Mouse (Mus musculus) stomach, embryonic 15.5 days (tissue): ENCODE data around the gene Camk2d. TPM values are rescaled to one million over a fixed set of nuclear protein-coding genes. Genes with fewer than 3 reads are reported as not detected.
A peak's percentile ranks its signal among the peaks of the same experiment; 100 is the strongest.

Experiments
- ATAC-seq: fragments of 200-750 bp; cut with Nextera tagmentation; 2 replicates; pipeline ENCODE4 v1.8.0; 2017; ENCODE audit warnings: low read depth, moderate number of reproducible peaks, moderate TSS enrichment; ENCODE audit not compliant: insufficient read depth, low FRiP score
- H3K27ac ChIP-seq: fragments of 300-500 bp; sonication (generic); 2 replicates; pipeline ENCODE4 v1.5.1; 2015; ENCODE audit warnings: mild to moderate bottlenecking, inconsistent platforms
- H3K27me3 ChIP-seq: fragments of 300-500 bp; sonication (generic); replicated peaks from 2 replicates; pipeline ENCODE4 v1.6.1; 2015; ENCODE audit warnings: inconsistent platforms
- H3K36me3 ChIP-seq: fragments of 300-500 bp; sonication (generic); 2 replicates; pipeline ENCODE4 v1.6.1; 2015; ENCODE audit warnings: inconsistent platforms
- H3K4me1 ChIP-seq: fragments of 300-500 bp; sonication (generic); 2 replicates; pipeline ENCODE4 v1.6.1; 2015; ENCODE audit warnings: inconsistent platforms
- H3K4me2 ChIP-seq: fragments of 300-500 bp; sonication (generic); 2 replicates; pipeline ENCODE4 v1.6.1; 2015; ENCODE audit warnings: mild to moderate bottlenecking, inconsistent platforms
- H3K4me3 ChIP-seq: fragments of 300-500 bp; sonication (generic); replicated peaks from 2 replicates; pipeline ENCODE4 v1.5.1; 2015; ENCODE audit warnings: inconsistent platforms
- H3K9ac ChIP-seq: fragments of 300-500 bp; sonication (generic); 2 replicates; pipeline ENCODE4 v1.6.1; 2015; ENCODE audit warnings: inconsistent platforms
- H3K9me3 ChIP-seq: fragments of 300-500 bp; sonication (generic); 2 replicates; pipeline ENCODE4 v1.6.1; 2016; ENCODE audit warnings: inconsistent platforms
- WGBS: fragments of 180-500 bp; shearing (Covaris S2); methylation state at CpG from one replicate; pipeline ENCODE4 v1.1.7; 2015; 5-methylcytosine and 5-hydroxymethylcytosine counted together
- polyA plus RNA-seq: library from polyadenylated mRNA; unstranded; fragments of >200 nt; fragmentation: Nextera tagmentation; extraction: Ambion mirVana; gene quantifications from 2 replicates; pipeline ENCODE4 v1.2.1, GENCODE M21; 2015

The Camk2d gene
- polyA plus RNA-seq, 1 experiment from 2014 or later: 37.7 TPM

DNA sequence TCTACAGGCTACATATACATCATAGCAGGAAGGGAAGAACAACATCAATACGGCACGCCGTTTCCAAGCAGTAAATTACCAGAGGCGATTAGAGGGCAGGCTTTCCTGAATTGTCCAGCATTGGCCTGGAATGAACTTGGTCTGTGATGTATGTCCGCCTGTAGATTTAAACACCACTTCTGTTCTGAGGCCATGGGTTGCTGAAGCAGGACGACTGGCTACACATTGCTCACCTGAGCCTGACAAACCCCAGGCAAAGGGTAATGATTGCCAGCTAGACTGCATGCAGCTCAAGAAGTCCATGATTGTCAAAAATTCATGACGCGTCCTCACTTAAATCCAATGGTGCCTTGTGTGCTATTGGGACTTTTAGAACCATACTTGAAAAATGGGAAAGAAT is 174.9 kb downstream of the Camk2d start:
- no peak overlapping the region for H3K27ac ChIP-seq
- 74% methylated on average over 8 of the region's 8 CpGs for WGBS
- no peak for ATAC-seq
- no peaks in the 10 kb centered on the region for H3K36me3 ChIP-seq
- H3K9ac ChIP-seq: no peak overlapping the region
- no peaks in the 10 kb centered on the region for H3K27me3 ChIP-seq
- H3K4me2 ChIP-seq: no peak overlapping the region
- H3K4me1 ChIP-seq: no peaks in the 10 kb centered on the region
- H3K9me3 ChIP-seq: no peaks in the 10 kb centered on the region
- H3K4me3 ChIP-seq: no peak overlapping the region

- no peaks in the 10 kb centered on the region for H3K4me1 ChIP-seq
- H3K4me3 ChIP-seq: no peak overlapping the region
- H3K36me3 ChIP-seq: no peaks in the 10 kb centered on the region
- peak; percentile 82 for ATAC-seq
- H3K27me3 ChIP-seq: no peaks in the 10 kb centered on the region
- H3K9ac ChIP-seq: no peak overlapping the region
- 23% methylated on average over 6 of the region's 6 CpGs for WGBS
- no peak overlapping the region for H3K27ac ChIP-seq
- H3K4me2 ChIP-seq: no peak overlapping the region
- H3K9me3 ChIP-seq: no peaks in the 10 kb centered on the region
These were observed 175.4 kb downstream of the Camk2d start for GRCm38 (mm10) chr3:126771541-126771940.

DNA sequence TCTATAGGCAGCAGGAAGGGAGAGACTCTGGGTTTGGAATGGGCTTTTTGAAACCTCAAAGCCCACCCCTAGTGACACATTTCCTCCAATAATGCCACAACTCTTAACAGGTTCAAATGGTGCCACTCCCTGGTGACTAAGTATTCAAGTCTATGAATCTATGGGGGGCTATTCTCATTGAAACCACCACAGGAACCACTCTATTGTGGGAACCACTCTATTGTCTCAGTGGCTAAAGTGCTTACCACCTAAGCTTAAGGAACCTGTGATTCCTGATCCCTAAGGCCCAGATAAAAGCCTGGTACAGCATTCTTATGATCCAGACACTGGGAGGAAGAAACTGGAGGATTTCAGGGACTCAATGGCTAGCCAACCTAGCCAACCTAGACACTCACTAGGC is 179.9 kb downstream of the Camk2d start:
- Histone ChIP-seq H3K4me3 (no peak overlapping the region), H3K27ac (no peak overlapping the region), H3K9ac (no peak overlapping the region), H3K9me3 (no peaks in the 10 kb centered on the region), H3K4me1 (no peaks in the 10 kb centered on the region), H3K27me3 (no peaks in the 10 kb centered on the region), H3K36me3 (no peaks in the 10 kb centered on the region), H3K4me2 (no peak overlapping the region)
- no peak for ATAC-seq

DNA sequence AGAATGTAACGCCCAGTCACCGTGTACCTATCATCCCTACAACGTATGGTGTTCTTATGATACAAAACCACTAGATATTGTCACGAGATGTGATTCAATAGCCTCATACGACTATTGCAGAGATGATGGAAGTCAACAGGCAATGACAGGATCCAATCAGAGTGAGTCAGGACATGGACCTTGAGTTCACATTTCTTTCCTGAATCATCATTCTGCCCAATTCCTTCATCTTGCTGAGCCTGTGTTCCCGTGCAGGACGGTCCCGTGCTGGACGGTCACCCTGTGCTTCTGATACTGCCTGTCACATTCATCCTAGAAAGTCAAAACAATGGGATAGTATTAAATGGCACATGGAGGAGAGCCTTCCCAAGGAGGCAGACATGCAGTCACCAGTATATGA is 181.0 kb downstream of the Camk2d start:
- H3K4me2 ChIP-seq: no peak overlapping the region
- 93% methylated on average over 9 of the region's 9 CpGs for WGBS
- no peaks in the 10 kb centered on the region for H3K27me3 ChIP-seq
- no peak overlapping the region for H3K27ac ChIP-seq
- ATAC-seq: no peak
- no peak overlapping the region for H3K9ac ChIP-seq
- no peaks in the 10 kb centered on the region; the same call in 1 of the 2 replicates for H3K36me3 ChIP-seq
- no peaks in the 10 kb centered on the region for H3K9me3 ChIP-seq
- H3K4me3 ChIP-seq: no peak overlapping the region
- H3K4me1 ChIP-seq: no peaks in the 10 kb centered on the region

DNA sequence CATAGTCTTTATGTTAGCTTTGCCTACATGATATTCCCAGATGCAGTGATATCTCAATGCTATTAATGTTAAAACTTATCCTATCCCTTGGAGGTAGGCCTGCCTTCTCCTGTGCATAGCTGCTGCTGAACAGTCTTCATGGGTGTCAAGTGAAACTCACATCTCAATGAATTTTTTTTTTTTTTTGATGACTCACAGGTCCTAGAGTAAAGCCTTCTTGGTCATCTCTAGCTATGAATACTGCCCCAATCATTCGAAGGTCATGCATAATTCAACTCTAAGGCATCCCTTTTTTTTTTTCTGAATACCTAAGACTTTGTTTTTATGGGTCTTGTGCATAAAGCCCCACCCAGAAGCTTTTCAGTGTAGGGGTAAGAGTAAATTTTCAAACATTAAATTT is 181.8 kb downstream of the Camk2d start:
- H3K4me2 ChIP-seq: no peak overlapping the region
- no peaks in the 10 kb centered on the region for H3K4me1 ChIP-seq
- H3K9me3 ChIP-seq: no peaks in the 10 kb centered on the region
- no peak overlapping the region for H3K9ac ChIP-seq
- no peak overlapping the region for H3K4me3 ChIP-seq
- no peaks in the 10 kb centered on the region; the same call in 1 of the 2 replicates for H3K36me3 ChIP-seq
- H3K27ac ChIP-seq: no peak overlapping the region
- H3K27me3 ChIP-seq: no peaks in the 10 kb centered on the region
- 83% methylated on average over 1 of the region's 1 CpGs for WGBS
- ATAC-seq: no peak

GRCm38 (mm10) chr3:126780014-126780615 is 184.0 kb downstream of the Camk2d start:
- Histone ChIP-seq H3K4me1 (no peaks in the 10 kb centered on the region), H3K9me3 (no peaks in the 10 kb centered on the region), H3K27ac (no peak overlapping the region), H3K36me3 (peaks cover 3% of the 10 kb centered on the region; the same call in 1 of the 2 replicates), H3K9ac (no peak overlapping the region), H3K4me3 (no peak overlapping the region), H3K4me2 (no peak overlapping the region), H3K27me3 (no peaks in the 10 kb centered on the region)
- WGBS: 45% methylated on average over 5 of the region's 5 CpGs
- ATAC-seq: peak; percentile 56; the same call in 1 of the 2 replicates

DNA sequence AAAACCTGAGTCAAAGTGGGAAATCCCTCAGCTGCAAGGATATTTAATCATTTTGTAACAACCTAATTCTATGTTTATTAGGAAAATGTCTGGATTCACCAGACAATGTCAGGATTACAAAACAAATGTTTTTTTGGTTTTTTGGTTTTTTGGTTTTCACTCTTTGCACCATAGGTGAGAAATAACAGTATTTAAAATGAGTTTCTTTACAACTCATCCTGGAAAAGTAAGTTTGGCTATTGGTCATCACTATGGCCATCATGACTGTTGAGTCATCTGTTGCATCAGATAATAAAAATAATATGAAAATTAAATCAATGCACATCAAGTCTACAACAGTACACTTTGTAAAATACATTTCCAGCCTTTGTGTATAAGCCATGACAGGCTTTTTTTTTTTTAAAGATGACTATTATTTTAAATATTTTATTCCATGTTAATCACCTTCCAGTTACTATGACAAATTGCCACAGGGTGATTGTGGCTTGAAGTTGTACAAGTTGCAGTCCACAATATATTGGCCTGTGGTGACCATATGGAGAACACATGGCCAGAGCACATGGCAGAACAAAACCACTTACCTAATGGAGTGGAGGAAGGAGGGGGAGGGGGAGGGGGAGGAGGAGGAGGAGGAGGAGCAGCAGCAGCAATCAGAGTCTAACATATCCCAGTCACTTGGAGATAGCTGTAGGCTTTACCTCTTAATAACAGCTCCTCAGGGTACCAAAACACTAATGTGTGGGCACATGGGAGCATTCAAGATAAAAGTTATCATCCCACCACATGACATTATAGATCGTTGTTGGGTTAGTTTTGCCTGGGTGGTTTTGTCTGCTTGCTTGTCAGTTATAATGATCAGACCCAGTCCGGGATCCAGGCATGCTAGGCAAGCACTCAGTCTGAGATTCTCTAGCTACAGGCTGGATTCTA is 197.2 kb downstream of the Camk2d start:
- Histone ChIP-seq H3K36me3 (no peaks in the 10 kb centered on the region), H3K27me3 (no peaks in the 10 kb centered on the region), H3K4me2 (no peak overlapping the region), H3K27ac (no peak overlapping the region), H3K9ac (no peak overlapping the region), H3K4me3 (no peak overlapping the region), H3K9me3 (no peaks in the 10 kb centered on the region), H3K4me1 (no peaks in the 10 kb centered on the region)
- no peak for ATAC-seq
- 83% methylated on average over 2 of the region's 2 CpGs for WGBS

GRCm38 (mm10) chr3:126795904-126796303 is 199.8 kb downstream of the Camk2d start:
- Histone ChIP-seq H3K27ac (no peak overlapping the region), H3K4me2 (no peak overlapping the region), H3K4me1 (no peaks in the 10 kb centered on the region), H3K4me3 (no peak overlapping the region), H3K9me3 (no peaks in the 10 kb centered on the region), H3K36me3 (no peaks in the 10 kb centered on the region), H3K27me3 (no peaks in the 10 kb centered on the region), H3K9ac (no peak overlapping the region)
- ATAC-seq: no peak
- 88% methylated on average over 3 of the region's 3 CpGs for WGBS

GRCm38 (mm10) chr3:126797025-126797424 is 200.9 kb downstream of the Camk2d start:
- Histone ChIP-seq H3K4me3 (no peak overlapping the region), H3K9me3 (no peaks in the 10 kb centered on the region), H3K4me1 (no peaks in the 10 kb centered on the region), H3K27me3 (no peaks in the 10 kb centered on the region), H3K27ac (no peak overlapping the region), H3K9ac (no peak overlapping the region), H3K4me2 (no peak overlapping the region), H3K36me3 (no peaks in the 10 kb centered on the region; the same call in 1 of the 2 replicates)
- 88% methylated on average over 3 of the region's 3 CpGs for WGBS
- ATAC-seq: no peak

- Histone ChIP-seq H3K4me1 (no peaks in the 10 kb centered on the region), H3K4me3 (no peak overlapping the region), H3K4me2 (no peak overlapping the region), H3K9ac (no peak overlapping the region), H3K27me3 (no peaks in the 10 kb centered on the region), H3K9me3 (no peaks in the 10 kb centered on the region), H3K27ac (no peak overlapping the region), H3K36me3 (no peaks in the 10 kb centered on the region; the same call in 1 of the 2 replicates)
- WGBS: 91% methylated on average over 3 of the region's 3 CpGs
- no peak for ATAC-seq
These were observed 201.7 kb downstream of the Camk2d start for GRCm38 (mm10) chr3:126797810-126798209.

- Histone ChIP-seq H3K4me3 (no peak overlapping the region), H3K4me1 (no peaks in the 10 kb centered on the region), H3K9ac (no peak overlapping the region), H3K4me2 (no peak overlapping the region), H3K27me3 (no peaks in the 10 kb centered on the region), H3K27ac (no peak overlapping the region), H3K9me3 (no peaks in the 10 kb centered on the region), H3K36me3 (no peaks in the 10 kb centered on the region; the same call in 1 of the 2 replicates)
- 84% methylated on average over 6 of the region's 6 CpGs for WGBS
- no peak for ATAC-seq
These were observed 206.9 kb downstream of the Camk2d start for GRCm38 (mm10) chr3:126802988-126803387.

- Histone ChIP-seq H3K27ac (no peak overlapping the region), H3K9me3 (no peaks in the 10 kb centered on the region), H3K9ac (no peak overlapping the region), H3K4me3 (no peak overlapping the region), H3K27me3 (no peaks in the 10 kb centered on the region), H3K4me1 (no peaks in the 10 kb centered on the region), H3K36me3 (no peaks in the 10 kb centered on the region; the same call in 1 of the 2 replicates), H3K4me2 (no peak overlapping the region)
- ATAC-seq: no peak
- WGBS: 83% methylated on average over 5 of the region's 5 CpGs
These were observed 208.9 kb downstream of the Camk2d start for GRCm38 (mm10) chr3:126804968-126805367.
